Mouse (Mus musculus): ENCODE results near the gene Cd83.

GRCm38 (mm10) chr13:43763301-43763994 is 21.1 kb upstream of the Cd83 start:
- no peak for TF ChIP-seq POLR2A (IDR thresholded peaks at IDR 0.05; ENCODE audit: insufficient read depth, low read depth, low read length)
- no peak for TF ChIP-seq CTCF (IDR thresholded peaks at IDR 0.05; ENCODE audit: insufficient read depth, low read depth, low read length)
